Mouse (Mus musculus) erythroblast, embryonic 14.5 days (primary cell): ENCODE data around the gene Lmod2. TPM values are rescaled to one million over a fixed set of nuclear protein-coding genes. Genes with fewer than 3 reads are reported as not detected.

ENCODE experiments used
- H3K27me3 ChIP-seq: 2 replicates; pipeline ENCODE4 v1.6.1; 2012; ENCODE audit warnings: inconsistent platforms; ENCODE audit not compliant: control insufficient read depth
- H3K36me3 ChIP-seq: 2 replicates; pipeline ENCODE4 v1.6.1; 2012; ENCODE audit warnings: mild to moderate bottlenecking, inconsistent platforms; ENCODE audit not compliant: control insufficient read depth
- H3K4me1 ChIP-seq: 2 replicates; pipeline ENCODE4 v1.6.1; 2012; ENCODE audit warnings: inconsistent platforms; ENCODE audit not compliant: control insufficient read depth
- H3K4me3 ChIP-seq: replicated peaks from 2 replicates; pipeline ENCODE3; 2012; ENCODE audit warnings: moderate library complexity, mild to moderate bottlenecking, inconsistent platforms
- H3K9me3 ChIP-seq: 2 replicates; pipeline ENCODE4 v1.6.1; 2012; ENCODE audit warnings: low read length, inconsistent platforms, mixed read lengths; ENCODE audit not compliant: control insufficient read depth
- GATA1 ChIP-seq: IDR thresholded peaks from 2 replicates; pipeline ENCODE4 v1.6.1; 2012; ENCODE audit warnings: low read length, inconsistent platforms, mixed read lengths
- TAL1 ChIP-seq: IDR thresholded peaks from 3 replicates; pipeline ENCODE4 v1.6.1; 2012; ENCODE audit warnings: low read length, inconsistent platforms, mixed read lengths
- polyA plus RNA-seq: library from polyadenylated mRNA; stranded (reverse); fragments of >175 nt; gene quantifications from 2 replicates; pipeline ENCODE4 v1.2.3, GENCODE M21; 2012

Lmod2 gene
- not detected in 2 replicates for polyA plus RNA-seq

DNA sequence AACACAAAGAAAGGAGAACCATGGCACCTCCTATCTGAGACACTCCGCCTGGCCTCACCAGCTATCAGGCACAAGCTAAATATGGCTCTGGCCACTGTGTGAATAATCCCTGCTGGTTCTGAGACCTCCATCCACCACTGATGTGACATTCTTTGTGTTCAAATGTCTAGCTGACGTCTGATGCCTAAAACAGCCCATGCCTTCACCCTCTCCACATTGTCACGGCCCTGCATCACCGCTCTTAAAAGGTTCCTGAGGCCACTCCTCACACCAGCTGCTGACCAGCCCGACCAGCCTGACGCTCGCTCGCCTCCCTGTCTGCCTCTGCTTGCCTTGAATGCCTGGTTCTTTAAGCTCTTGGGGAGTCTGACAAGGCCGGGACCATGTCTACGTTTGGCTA, at the start of gene Lmod2:
Gene Lmod2 (plus strand): TSS at position 263 of the 400 bp plus-strand sequence.
- H3K27me3 ChIP-seq: no peaks in the 10 kb centered on the region
- H3K4me3 ChIP-seq: no peak within 1 kb of the TSS
- TF ChIP-seq TAL1 (no peak), GATA1 (no peak)
- H3K4me1 ChIP-seq: no peaks in the 10 kb centered on the region
- H3K9me3 ChIP-seq: no peaks in the 10 kb centered on the region
- no peaks in the 10 kb centered on the region for H3K36me3 ChIP-seq

DNA sequence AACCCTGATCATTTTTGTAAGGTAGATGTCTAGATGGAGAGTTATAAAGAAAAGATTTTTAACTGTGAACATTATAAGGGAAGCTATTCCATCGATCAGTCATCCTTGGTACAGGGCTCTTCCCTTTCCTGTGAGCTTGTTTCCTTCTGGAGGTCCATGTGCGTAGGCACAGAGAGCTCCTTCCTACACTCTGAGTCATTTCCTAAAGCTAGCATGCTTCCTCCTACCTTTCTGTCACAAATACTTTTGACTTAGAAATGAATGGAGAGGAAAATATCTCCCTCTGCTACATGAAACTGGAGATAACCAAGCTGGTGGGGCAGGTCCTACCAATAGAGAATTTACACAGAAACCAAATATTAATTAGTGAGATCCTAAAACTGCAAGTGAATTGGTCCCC, 47.8 kb upstream of the Lmod2 start:
- Histone ChIP-seq H3K36me3 (no peaks in the 10 kb centered on the region), H3K27me3 (no peaks in the 10 kb centered on the region), H3K9me3 (no peaks in the 10 kb centered on the region), H3K4me1 (no peaks in the 10 kb centered on the region), H3K4me3 (no peak overlapping the region)
- no peak for TF ChIP-seq TAL1
- TF ChIP-seq GATA1: no peak

DNA sequence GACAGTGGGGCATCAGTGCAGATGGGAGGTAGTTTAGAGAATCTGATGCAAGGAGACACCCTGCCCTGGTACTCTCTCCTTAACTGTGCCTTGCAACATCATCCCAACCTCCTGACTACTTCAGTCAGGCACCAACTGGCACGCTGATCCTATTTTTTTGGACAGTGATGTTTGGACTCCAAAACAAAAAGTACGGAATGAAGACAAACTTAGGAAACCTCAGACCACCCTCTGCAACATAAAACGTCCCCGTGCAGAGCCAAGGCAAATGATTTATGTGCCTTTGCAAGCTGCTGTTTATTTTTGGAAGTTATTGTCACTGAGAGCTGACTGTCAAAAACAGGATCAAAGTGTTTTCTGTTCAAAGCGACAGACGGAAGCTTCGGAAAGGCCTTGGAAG, 45.5 kb upstream of the Lmod2 start:
- H3K27me3 ChIP-seq: no peaks in the 10 kb centered on the region
- no peak for TF ChIP-seq TAL1
- no peak for TF ChIP-seq GATA1
- H3K4me1 ChIP-seq: no peaks in the 10 kb centered on the region
- no peaks in the 10 kb centered on the region for H3K9me3 ChIP-seq
- no peaks in the 10 kb centered on the region for H3K36me3 ChIP-seq
- no peak overlapping the region for H3K4me3 ChIP-seq

DNA sequence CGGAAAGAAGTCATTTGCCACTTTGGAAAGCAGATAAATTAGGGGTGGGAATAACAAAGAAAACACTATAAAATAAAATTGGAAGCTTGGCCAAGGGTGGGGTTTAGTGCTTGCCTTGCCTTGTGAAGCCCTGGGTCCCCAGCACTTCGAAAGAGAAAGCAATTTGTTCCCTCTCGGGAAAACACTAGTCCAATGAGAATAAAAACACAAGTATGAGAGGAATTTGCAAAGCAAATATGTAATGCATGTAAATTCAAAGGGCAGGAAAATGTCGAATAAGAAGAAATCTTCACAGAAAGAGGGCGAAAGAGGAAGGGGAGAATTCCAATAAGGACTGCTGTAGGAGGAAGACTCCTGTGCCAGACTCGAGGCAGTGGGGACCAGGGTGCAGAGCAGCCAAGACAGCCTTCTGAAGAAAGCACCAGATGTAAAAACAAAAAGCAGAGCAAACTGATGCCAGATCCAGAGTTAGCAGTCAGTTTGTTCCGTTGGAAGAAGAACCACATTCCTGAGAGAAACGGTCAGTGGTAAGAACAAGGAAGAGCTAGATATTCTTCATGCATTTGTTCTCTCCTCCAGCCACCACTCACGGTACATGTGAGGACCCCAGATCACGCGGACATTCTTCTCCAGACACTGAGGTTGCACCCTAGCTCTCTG, 43.0 kb upstream of the Lmod2 start:
- H3K4me3 ChIP-seq: no peak overlapping the region
- no peaks in the 10 kb centered on the region for H3K36me3 ChIP-seq
- TF ChIP-seq GATA1 (no peak), TAL1 (no peak)
- no peaks in the 10 kb centered on the region for H3K9me3 ChIP-seq
- no peaks in the 10 kb centered on the region for H3K27me3 ChIP-seq
- H3K4me1 ChIP-seq: no peaks in the 10 kb centered on the region

DNA sequence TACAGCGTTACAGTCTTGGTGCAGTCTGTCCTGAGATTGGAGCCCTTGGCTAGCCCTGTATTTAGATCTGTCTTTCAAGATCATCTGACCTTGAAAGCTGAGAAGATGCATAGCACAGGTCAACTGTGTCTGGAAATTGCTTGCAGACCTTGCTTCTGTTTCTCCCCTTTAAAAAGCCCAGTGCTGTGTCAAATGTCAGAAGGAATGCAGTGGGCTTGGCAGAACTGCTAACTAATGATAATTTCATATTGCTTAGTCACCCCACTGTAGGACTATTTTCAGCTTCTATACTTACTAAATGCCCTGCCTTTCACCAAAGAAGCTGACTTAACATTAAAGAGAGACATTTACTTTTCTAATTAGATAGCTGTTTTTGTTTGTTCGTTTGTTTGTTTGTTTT, 42.1 kb upstream of the Lmod2 start:
- TF ChIP-seq TAL1 (no peak), GATA1 (no peak)
- H3K27me3 ChIP-seq: no peaks in the 10 kb centered on the region
- H3K9me3 ChIP-seq: no peaks in the 10 kb centered on the region
- no peaks in the 10 kb centered on the region for H3K36me3 ChIP-seq
- H3K4me1 ChIP-seq: no peaks in the 10 kb centered on the region
- H3K4me3 ChIP-seq: no peak overlapping the region

DNA sequence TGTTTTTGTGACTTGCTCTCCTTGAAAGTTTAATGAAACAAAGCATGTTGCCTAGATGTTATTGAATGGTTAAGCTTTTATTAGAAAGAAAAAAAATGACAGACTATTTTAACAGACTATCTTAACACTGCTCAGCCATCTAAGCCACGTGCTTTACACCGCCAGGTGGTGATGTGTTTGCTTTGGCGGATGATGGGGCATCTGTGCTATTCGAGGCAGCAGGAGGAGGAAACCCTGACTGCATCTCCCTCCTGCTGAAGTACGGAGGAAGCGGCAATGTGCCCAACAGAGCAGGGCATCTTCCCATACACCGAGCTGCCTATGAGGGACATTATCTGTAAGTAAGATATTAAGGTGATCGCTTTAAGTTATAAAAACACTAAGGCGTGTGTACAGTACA, 33.5 kb upstream of the Lmod2 start:
- no peaks in the 10 kb centered on the region for H3K4me1 ChIP-seq
- H3K36me3 ChIP-seq: no peaks in the 10 kb centered on the region
- no peak overlapping the region for H3K4me3 ChIP-seq
- H3K27me3 ChIP-seq: no peaks in the 10 kb centered on the region
- no peaks in the 10 kb centered on the region for H3K9me3 ChIP-seq
- TF ChIP-seq TAL1 (no peak), GATA1 (no peak)

DNA sequence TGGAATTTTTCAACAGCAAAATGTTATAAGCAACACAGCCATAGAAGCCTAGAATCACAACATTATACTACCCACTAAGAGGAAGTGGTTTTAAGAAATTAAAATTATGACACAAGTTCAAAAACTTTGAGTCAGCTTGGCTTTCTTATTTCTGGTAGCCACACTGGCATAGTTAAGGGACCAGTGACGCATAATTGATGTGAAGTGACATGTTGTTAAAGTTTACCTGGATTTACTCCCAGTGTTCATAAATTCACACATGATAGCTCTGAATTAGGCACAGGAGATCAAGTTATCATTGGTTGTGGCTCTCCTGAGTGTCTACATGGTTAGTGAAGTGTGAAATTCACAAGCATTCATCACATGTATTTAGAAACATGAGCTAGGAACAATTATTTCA, 32.7 kb upstream of the Lmod2 start:
- H3K27me3 ChIP-seq: no peaks in the 10 kb centered on the region
- no peaks in the 10 kb centered on the region for H3K4me1 ChIP-seq
- no peaks in the 10 kb centered on the region for H3K9me3 ChIP-seq
- TF ChIP-seq TAL1 (no peak), GATA1 (no peak)
- H3K4me3 ChIP-seq: no peak overlapping the region
- no peaks in the 10 kb centered on the region for H3K36me3 ChIP-seq

DNA sequence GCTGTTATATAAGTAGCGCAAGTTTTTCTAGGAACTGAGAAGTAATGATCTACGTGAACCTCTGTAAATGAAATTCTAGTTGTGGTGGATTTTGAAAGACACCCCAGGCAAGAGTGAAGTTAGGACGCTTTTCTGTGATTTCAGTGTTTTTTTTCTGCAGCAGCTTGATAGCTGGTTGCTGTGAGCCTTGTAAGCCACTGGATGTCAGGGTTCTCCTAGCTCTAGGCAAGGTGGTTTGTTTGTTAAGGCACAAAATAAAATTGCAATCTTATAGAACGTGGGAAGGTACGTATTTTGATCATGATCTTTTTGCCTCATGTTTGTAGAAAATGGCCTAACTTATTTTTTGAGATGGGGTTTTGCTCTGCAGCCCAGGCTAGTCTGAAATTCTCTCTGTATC, 28.6 kb upstream of the Lmod2 start:
- Histone ChIP-seq H3K4me1 (no peaks in the 10 kb centered on the region), H3K4me3 (no peak overlapping the region)

DNA sequence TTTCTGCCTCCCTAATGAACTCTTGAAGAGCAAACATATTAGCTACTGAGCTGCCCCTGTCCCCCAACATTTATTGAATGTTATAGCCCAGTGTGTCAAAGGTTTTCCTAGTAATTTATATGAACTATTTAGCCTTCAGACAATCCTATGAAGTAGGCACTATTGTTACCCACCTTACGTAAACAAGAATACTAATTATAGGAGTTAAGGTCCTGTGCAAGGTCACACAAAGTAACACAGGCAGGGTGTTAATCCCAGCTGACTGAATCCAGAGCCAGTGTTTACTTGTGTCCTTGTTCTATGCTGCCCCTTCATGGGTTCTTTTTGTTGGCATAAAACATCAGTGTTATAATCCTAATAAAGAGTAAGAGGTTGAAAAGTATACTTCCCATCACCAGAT, 27.9 kb upstream of the Lmod2 start:
- Histone ChIP-seq H3K4me1 (no peaks in the 10 kb centered on the region), H3K36me3 (no peaks in the 10 kb centered on the region), H3K4me3 (no peak overlapping the region), H3K27me3 (no peaks in the 10 kb centered on the region), H3K9me3 (no peaks in the 10 kb centered on the region; the same call in 1 of the 2 replicates)
- TF ChIP-seq GATA1 (no peak), TAL1 (no peak)

More for the DNA sequence above, 28.6 kb upstream of the Lmod2 start:
- no peaks in the 10 kb centered on the region for H3K27me3 ChIP-seq
- H3K36me3 ChIP-seq: no peaks in the 10 kb centered on the region
- H3K9me3 ChIP-seq: no peaks in the 10 kb centered on the region; the same call in 1 of the 2 replicates
- TF ChIP-seq TAL1: no peak
- TF ChIP-seq GATA1: no peak

DNA sequence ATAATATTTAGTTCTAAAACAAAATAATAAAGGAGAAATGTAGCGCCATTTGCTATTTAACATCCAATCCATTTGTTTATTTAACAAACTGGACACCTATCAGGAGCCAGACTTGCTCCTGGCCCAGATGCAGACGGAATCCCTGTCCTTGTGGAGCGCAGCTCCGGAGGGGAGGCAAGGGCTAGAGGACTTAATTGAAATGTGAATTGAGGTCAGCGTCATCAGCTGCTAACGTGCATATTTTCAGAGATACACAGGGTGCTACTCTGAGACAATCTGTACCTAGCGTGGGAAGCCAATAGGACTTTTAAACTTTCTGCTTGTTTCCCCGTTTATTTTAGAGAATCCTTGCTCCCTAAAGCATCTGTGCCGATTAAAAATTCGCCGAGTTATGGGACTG, 27.3 kb upstream of the Lmod2 start:
- Histone ChIP-seq H3K36me3 (no peaks in the 10 kb centered on the region), H3K4me1 (no peaks in the 10 kb centered on the region), H3K9me3 (no peaks in the 10 kb centered on the region; the same call in 1 of the 2 replicates), H3K27me3 (no peaks in the 10 kb centered on the region), H3K4me3 (no peak overlapping the region)
- TF ChIP-seq TAL1: no peak
- TF ChIP-seq GATA1: no peak
